Mouse (Mus musculus) liver, embryonic 14.5 days (tissue): ENCODE data around the gene Stk4. TPM values are rescaled to one million over a fixed set of nuclear protein-coding genes. Genes with fewer than 3 reads are reported as not detected.

Source experiments
- ATAC-seq: fragments of 200-750 bp; cut with Nextera tagmentation; 2 replicates; pipeline ENCODE4 v1.8.0; 2017; ENCODE audit warnings: moderate number of reproducible peaks, mild to moderate bottlenecking, moderate library complexity; ENCODE audit not compliant: insufficient read depth
- DNase-seq, 3 experiments: peaks; one replicate each; pipeline ENCODE4 v3.0.0-alpha.2; 2012 to 2013; ENCODE audit warnings: low read depth in 3 of 3, low spot score in 3 of 3
- H3K27ac ChIP-seq: fragments of 300-500 bp; sonication (generic); 2 replicates; pipeline ENCODE4 v1.5.1; 2014; ENCODE audit warnings: moderate library complexity, mild to moderate bottlenecking, control low read depth, inconsistent platforms
- H3K27me3 ChIP-seq: fragments of 300-500 bp; sonication (generic); 2 replicates; pipeline ENCODE4 v1.6.1; 2014; ENCODE audit warnings: mild to moderate bottlenecking, low read length, moderate library complexity; ENCODE audit not compliant: control insufficient read depth, insufficient read depth
- H3K36me3 ChIP-seq: fragments of 300-500 bp; sonication (generic); replicated peaks from 2 replicates; pipeline ENCODE4 v1.6.1; 2014; ENCODE audit warnings: low read depth; ENCODE audit not compliant: control insufficient read depth, insufficient read depth
- H3K4me1 ChIP-seq, 2 experiments: fragments of 200-500 bp in 1 of 2; fragments of 300-500 bp in 1 of 2; sonication (generic) in 1 of 2; replicated peaks; 2 replicates each; pipeline ENCODE4 v1.6.1; 2012 to 2014; ENCODE audit warnings: antibody characterized with exemption in 1 of 2, inconsistent platforms in 1 of 2, low read length in 1 of 2; ENCODE audit not compliant: control insufficient read depth in 2 of 2, insufficient read depth in 2 of 2
- H3K4me2 ChIP-seq: fragments of 300-500 bp; sonication (generic); 2 replicates; pipeline ENCODE4 v1.6.1; 2014; ENCODE audit warnings: low read depth, mild to moderate bottlenecking, control low read depth, moderate library complexity
- H3K4me3 ChIP-seq, 2 experiments: fragments of 200-500 bp in 1 of 2; fragments of 300-500 bp in 1 of 2; sonication (generic) in 1 of 2; 2 replicates each; pipeline ENCODE4 v1.5.1; 2012 to 2014; ENCODE audit warnings: low read depth in 2 of 2, low read length in 2 of 2, mild to moderate bottlenecking in 2 of 2, control low read depth in 1 of 2, inconsistent platforms in 1 of 2, moderate library complexity in 1 of 2; ENCODE audit not compliant: insufficient read depth in 1 of 2
- H3K9ac ChIP-seq: fragments of 300-500 bp; sonication (generic); replicated peaks from 2 replicates; pipeline ENCODE4 v1.6.1; 2014; ENCODE audit warnings: mild to moderate bottlenecking, control low read depth, moderate library complexity
- H3K9me3 ChIP-seq: fragments of 300-500 bp; sonication (generic); 2 replicates; pipeline ENCODE4 v1.6.1; 2016; ENCODE audit warnings: low read length, mixed read lengths; ENCODE audit not compliant: control insufficient read depth
- CTCF ChIP-seq: IDR thresholded peaks from 2 replicates; pipeline ENCODE4 v1.5.1; 2016; ENCODE audit warnings: antibody characterized with exemption, low read depth, control low read depth
- EP300 ChIP-seq: IDR thresholded peaks from 2 replicates; pipeline ENCODE4 v1.6.1; 2016; ENCODE audit warnings: antibody characterized with exemption, low read depth
- WGBS: fragments of 180-500 bp; shearing (Covaris S2); extraction: QIAGEN DNeasy Blood & Tissue Kit; methylation state at CpG from one replicate; pipeline ENCODE4 v1.1.7; 2014; ENCODE audit not compliant: insufficient replicate concordance; 5-methylcytosine and 5-hydroxymethylcytosine counted together
- polyA plus RNA-seq, 2 experiments: library from polyadenylated mRNA; depleted of rRNA in 1 of 2; stranded (reverse) in 1 of 2; unstranded in 1 of 2; fragments of >200 nt; fragmentation: Nextera tagmentation in 1 of 2; extraction: Ambion mirVana in 1 of 2; gene quantifications; 2 replicates each; pipeline versions ENCODE4 v1.2.1 to v1.2.3; 2012 to 2014

Stk4 gene
- polyA plus RNA-seq, 2 experiments = 11.8 to 19.6 TPM

DNA sequence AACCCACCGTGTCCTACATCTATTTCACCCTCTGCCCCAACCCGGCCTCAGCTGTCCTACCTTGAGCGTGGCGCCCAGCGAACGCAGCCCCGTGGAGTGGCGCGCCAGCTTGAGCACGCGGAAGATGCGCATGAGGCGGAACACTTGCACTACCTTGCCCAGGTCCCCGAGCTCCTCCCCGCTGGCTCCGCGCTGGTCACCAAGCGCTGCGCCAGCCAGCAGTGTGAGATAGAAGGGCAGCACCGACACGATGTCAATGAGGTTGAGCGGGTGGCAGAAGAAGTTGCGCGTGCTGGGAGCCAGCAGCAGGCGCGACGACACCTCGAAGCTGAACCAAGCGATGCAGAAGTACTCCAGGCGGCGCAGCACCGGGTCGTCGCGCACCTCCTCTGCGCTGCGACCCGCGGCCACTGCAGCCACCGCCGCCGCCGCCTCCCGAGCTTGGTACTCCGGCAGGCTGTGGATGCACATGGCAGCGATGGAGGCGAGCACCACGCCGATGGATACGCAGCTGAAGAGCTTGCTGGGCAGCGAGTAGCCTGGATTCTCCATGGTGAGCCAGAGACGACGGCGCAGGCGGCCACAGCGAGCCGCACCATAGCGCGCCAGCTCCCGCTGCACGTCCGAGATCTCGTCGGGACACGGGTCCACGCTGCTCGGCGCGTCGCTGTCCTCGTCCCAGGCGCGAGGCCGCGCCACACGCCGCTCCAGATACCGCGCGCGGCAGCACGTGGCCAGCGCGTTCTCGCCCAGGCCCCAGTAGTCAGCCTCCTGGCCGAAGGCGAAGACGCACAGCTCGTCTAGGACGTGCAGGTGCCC is 97.8 kb downstream of the Stk4 start:
- Histone ChIP-seq H3K27me3 (peaks cover 54% of the 10 kb centered on the region), H3K4me2 (peak overlapping the region; percentile 22; the same call in 1 of the 2 replicates), H3K27ac (no peak overlapping the region), H3K4me1 (no peaks in the 10 kb centered on the region), H3K9me3 (no peaks in the 10 kb centered on the region), H3K4me3 (no peak overlapping the region), H3K9ac (no peak overlapping the region), H3K36me3 (no peaks in the 10 kb centered on the region)
- WGBS = 14% methylated on average over 84 of the region's 90 CpGs
- DNase-seq (no peak), ATAC-seq (no peak)
- no peak for TF ChIP-seq EP300
- no peak for TF ChIP-seq CTCF

DNA sequence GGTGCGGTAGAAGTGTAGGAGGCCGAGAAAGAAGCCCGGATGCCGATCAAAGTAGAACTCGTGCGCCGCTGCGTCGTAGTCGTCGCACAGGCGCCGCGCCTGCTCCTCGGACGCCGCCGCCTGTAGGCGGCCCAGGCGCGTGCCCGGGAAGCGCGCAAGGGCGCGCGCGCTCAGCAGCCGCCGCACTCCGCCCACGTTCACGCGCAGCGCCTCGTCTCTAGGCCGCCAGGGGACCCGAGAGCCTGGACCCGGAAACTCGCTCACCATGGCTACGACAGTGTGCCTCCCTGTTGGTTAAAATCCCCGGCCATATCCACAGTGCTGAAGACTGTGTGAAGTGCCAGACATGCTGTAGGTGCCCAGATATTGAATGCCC is 98.4 kb downstream of the Stk4 start:
- no peak overlapping the region for H3K9ac ChIP-seq
- peak overlapping the region; percentile 22; the same call in 1 of the 2 replicates for H3K4me2 ChIP-seq
- H3K36me3 ChIP-seq = no peaks in the 10 kb centered on the region
- ATAC-seq = no peak
- no peaks in the 10 kb centered on the region for H3K9me3 ChIP-seq
- DNase-seq = no peak
- H3K4me1 ChIP-seq = 0 out of 4 replicates have a peak, but pooled peaks cover 0 to under 1% of the 10 kb centered on the region in 2 experiments
- TF ChIP-seq EP300 (no peak), CTCF (no peak)
- H3K27ac ChIP-seq = no peak overlapping the region
- peaks cover 54% of the 10 kb centered on the region for H3K27me3 ChIP-seq
- H3K4me3 ChIP-seq = no peak overlapping the region
- 8% methylated on average over 42 of the region's 42 CpGs for WGBS

DNA sequence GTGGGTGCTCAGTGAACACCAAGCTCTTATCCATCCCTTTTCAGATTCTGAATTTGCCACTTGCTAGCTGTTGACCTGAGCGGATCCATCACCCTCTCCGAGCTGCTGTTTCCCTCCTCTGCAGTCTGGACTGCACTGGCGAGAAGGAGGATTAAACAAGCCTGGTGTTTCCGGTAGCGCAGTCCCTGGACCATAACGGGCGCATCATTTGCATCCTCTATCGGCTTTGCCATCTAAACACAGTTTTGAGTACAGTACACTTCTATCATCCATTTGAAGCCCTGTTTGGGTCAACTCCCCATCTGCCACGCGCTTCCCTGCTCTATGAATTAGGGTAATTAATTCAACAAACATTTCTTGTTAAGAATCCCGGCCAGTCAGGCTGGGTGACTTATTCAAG is 100.2 kb downstream of the Stk4 start:
- Histone ChIP-seq H3K27me3 (peaks cover 54% of the 10 kb centered on the region), H3K9ac (no peak overlapping the region), H3K9me3 (no peaks in the 10 kb centered on the region), H3K27ac (no peak overlapping the region), H3K4me3 (no peak overlapping the region), H3K4me1 (0 out of 4 replicates have a peak, but pooled peaks cover 0 to 2% of the 10 kb centered on the region in 2 experiments), H3K36me3 (no peaks in the 10 kb centered on the region), H3K4me2 (no peak overlapping the region)
- ATAC-seq = no peak
- WGBS = 7% methylated on average over 11 of the region's 11 CpGs
- TF ChIP-seq CTCF = no peak
- no peak for TF ChIP-seq EP300
- no peak for DNase-seq

DNA sequence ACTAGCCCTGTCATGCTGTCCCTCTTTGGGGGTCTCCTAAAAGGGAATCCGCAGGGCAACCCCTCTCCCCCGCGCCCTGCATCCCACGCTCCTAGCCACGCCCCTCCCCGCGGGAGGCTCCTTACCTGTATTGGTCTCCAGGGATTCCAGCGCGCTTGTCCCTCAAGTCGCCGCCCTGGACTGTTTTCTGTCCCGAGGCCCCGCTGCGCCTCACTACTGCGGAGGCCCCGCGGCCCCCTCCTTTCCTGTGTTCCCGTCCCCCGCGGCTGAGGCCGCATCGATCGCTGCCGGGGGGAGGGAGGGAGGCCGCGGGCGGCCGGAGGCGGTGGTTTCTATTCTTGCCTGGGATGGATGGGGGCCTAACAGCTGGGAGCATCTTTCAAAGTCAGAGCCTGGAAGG is 100.8 kb downstream of the Stk4 start, which contains the start of gene Kcns1:
Gene Kcns1 (minus strand): TSS at position 212 of the 400 bp plus-strand sequence.
- WGBS = under 1% methylated on average over 29 of the region's 29 CpGs
- Histone ChIP-seq H3K9ac (no peak within 1 kb of the TSS), H3K4me2 (peak within 1 kb of the TSS; percentile 33; the same call in 1 of the 2 replicates), H3K9me3 (no peaks in the 10 kb centered on the region), H3K4me1 (0 out of 4 replicates have a peak, but pooled peaks cover 0 to 2% of the 10 kb centered on the region in 2 experiments), H3K36me3 (no peaks in the 10 kb centered on the region), H3K27ac (no peak within 1 kb of the TSS), H3K4me3 (0 out of 4 replicates have a peak within 1 kb of the TSS, but pooled peaks of 1 of the 2 experiments have one; percentile 16), H3K27me3 (peaks cover 54% of the 10 kb centered on the region)
- TF ChIP-seq EP300 (no peak), CTCF (no peak)
- DNase-seq (no peak), ATAC-seq (no peak)

DNA sequence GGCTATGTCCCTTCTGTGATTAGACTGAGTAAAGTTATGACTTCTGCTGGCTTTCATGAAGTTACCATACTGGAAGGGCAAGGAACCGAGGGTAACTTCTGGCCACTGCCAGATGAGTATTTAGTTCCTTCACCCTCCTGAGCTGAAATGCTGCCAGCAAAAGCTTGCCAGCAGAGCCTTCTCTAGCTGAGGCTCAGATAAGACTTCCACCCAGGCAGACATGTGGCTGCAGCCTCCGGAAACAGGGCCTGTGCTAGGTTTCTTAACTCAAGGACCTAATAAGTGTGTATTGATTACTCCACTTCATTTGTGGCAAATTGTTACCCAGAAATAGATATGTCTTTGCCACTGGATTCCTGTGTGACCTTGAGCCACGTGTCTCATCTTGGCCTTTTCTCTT is 103.3 kb downstream of the Stk4 start:
- H3K27me3 ChIP-seq = peaks cover 36% of the 10 kb centered on the region
- H3K9ac ChIP-seq = no peak overlapping the region
- WGBS = 36% methylated on average over 3 of the region's 3 CpGs
- 0 out of 4 replicates have a peak, but pooled peaks cover 0 to 2% of the 10 kb centered on the region in 2 experiments for H3K4me1 ChIP-seq
- no peak overlapping the region for H3K4me2 ChIP-seq
- H3K36me3 ChIP-seq = no peaks in the 10 kb centered on the region
- H3K27ac ChIP-seq = no peak overlapping the region
- no peaks in the 10 kb centered on the region for H3K9me3 ChIP-seq
- DNase-seq = no peak
- ATAC-seq = no peak
- TF ChIP-seq EP300 = no peak
- no peak for TF ChIP-seq CTCF
- H3K4me3 ChIP-seq = no peak overlapping the region
